Mouse (Mus musculus): Measurements from ENCODE around the gene Samsn1. TPM values are rescaled to one million over a fixed set of nuclear protein-coding genes. Genes with fewer than 3 reads are reported as not detected.

The Samsn1 gene
- total RNA-seq, 1 experiment = 0.27 TPM

DNA sequence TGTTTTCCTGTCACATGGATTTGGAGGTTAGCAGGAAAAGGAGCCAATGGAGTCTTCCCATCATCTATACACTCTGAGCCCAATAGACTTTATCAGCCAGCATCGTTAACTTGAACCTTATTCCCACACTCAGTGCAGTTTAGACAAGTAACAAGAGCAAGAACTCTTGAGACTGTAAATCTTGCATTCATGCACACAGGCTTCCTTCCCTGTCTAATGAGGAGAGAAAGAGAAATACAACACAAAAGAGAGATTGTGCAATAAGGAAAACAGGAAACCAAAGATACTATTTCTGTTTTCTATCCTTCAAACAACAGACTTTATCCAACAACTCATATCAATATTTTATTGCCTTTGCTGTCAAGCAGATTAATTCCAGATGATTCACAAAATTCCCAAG, 31.9 kb downstream of the Samsn1 start:
- H3K36me3 ChIP-seq (ENCODE audit: control insufficient read depth, insufficient read depth, low read length, poor library complexity, severe bottlenecking) = no peaks in the 10 kb centered on the region
- no peak overlapping the region for H3K9ac ChIP-seq (ENCODE audit: insufficient read depth, low read depth, low read length, poor library complexity, severe bottlenecking)
- no peaks in the 10 kb centered on the region for H3K4me1 ChIP-seq (ENCODE audit: control insufficient read depth in 2 of 2, insufficient read depth in 2 of 2, low read length in 2 of 2, poor library complexity in 1 of 2)
- no peak for DNase-seq (ENCODE audit: low read depth, low spot score)
- no peaks in the 10 kb centered on the region for H3K9me3 ChIP-seq (ENCODE audit: control insufficient read depth, insufficient read depth, low read depth, low read length)
- in situ Hi-C loops (cut with MboI; ENCODE audit: low sequenced_read_pairs in 2 of 2, unreplicated experiment in 2 of 2) = no loop called here
- TF ChIP-seq CHD2 (IDR thresholded peaks at IDR 0.05; ENCODE audit: low read depth, low read length) = no peak
- no peak for TF ChIP-seq ZNF384 (IDR thresholded peaks at IDR 0.05; ENCODE audit: low read depth, low read length)
- TF ChIP-seq MAFK (IDR thresholded peaks at IDR 0.05; ENCODE audit: insufficient read depth, low read depth, low read length) = no peak
- TF ChIP-seq ZC3H11A (IDR thresholded peaks at IDR 0.05; ENCODE audit: borderline replicate concordance, low read depth, low read length) = no peak
- no peak for TF ChIP-seq HCFC1 (IDR thresholded peaks at IDR 0.05; ENCODE audit: borderline replicate concordance, insufficient read depth, low read length)
- no peak overlapping the region for H3K4me3 ChIP-seq (ENCODE audit: insufficient read depth in 1 of 2, low read depth in 1 of 2, low read length in 2 of 2, poor library complexity in 1 of 2, severe bottlenecking in 1 of 2)
- no peak overlapping the region for H3K27ac ChIP-seq (ENCODE audit: insufficient read depth, low read depth, low read length, poor library complexity, severe bottlenecking)

DNA sequence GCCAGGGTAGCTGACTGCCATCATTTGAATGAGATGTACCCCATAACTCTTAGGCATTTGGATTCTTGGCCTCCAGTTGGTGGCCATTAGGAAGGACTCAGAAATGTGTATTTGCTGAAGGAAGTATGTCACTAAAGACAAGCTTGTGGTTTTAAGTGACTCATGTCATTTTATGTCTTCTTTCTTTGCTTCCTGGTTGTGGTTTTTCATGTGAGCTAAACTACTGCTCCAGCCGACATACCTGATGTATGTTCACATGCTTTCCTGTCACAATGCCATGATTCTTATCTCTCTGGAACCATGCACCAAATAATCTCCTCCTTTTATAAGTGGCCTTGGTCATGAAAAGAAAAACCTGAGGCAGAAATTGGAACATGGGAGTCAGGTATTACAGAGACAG, 38.2 kb downstream of the Samsn1 start:
- H3K27ac ChIP-seq (ENCODE audit: insufficient read depth, low read depth, low read length, poor library complexity, severe bottlenecking) = no peak overlapping the region
- TF ChIP-seq CHD2 (IDR thresholded peaks at IDR 0.05; ENCODE audit: low read depth, low read length) (no peak), MAFK (IDR thresholded peaks at IDR 0.05; ENCODE audit: insufficient read depth, low read depth, low read length) (no peak)
- peaks cover 0 to 2% of the 10 kb centered on the region in 2 experiments; a peak in 1 of 4 replicates for H3K4me1 ChIP-seq (ENCODE audit: control insufficient read depth in 2 of 2, insufficient read depth in 2 of 2, low read length in 2 of 2, poor library complexity in 1 of 2)
- in situ Hi-C loops (cut with MboI; ENCODE audit: low sequenced_read_pairs in 2 of 2, unreplicated experiment in 2 of 2) = no loop called here
- no peaks in the 10 kb centered on the region for H3K36me3 ChIP-seq (ENCODE audit: control insufficient read depth, insufficient read depth, low read length, poor library complexity, severe bottlenecking)
- H3K9ac ChIP-seq (ENCODE audit: insufficient read depth, low read depth, low read length, poor library complexity, severe bottlenecking) = no peak overlapping the region
- H3K4me3 ChIP-seq (ENCODE audit: insufficient read depth in 1 of 2, low read depth in 1 of 2, low read length in 2 of 2, poor library complexity in 1 of 2, severe bottlenecking in 1 of 2) = no peak overlapping the region
- H3K9me3 ChIP-seq (ENCODE audit: control insufficient read depth, insufficient read depth, low read depth, low read length) = no peaks in the 10 kb centered on the region
- no peak for DNase-seq (ENCODE audit: low read depth, low spot score)

DNA sequence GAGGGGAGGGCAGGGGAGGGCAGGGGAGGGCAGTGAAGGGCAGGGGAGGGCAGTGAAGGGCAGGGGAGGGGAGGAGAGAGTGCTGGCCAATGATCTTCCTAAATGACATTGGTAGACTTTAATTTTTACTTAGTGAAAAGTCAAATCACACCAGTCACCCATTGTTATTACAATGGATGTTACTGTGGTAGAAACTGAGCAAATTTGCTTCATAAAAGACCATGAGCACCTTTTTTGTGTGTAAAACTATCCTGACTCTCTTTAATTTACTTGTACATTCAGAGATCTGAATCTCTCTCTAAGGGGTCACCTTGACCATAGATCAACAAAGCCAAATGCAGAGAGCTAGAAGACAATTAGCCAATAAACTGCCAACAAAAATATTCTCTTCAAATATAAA, 42.7 kb downstream of the Samsn1 start:
- in situ Hi-C loops (cut with MboI; ENCODE audit: low sequenced_read_pairs in 2 of 2, unreplicated experiment in 2 of 2) = no loop called here
- peaks cover 0 to 2% of the 10 kb centered on the region in 2 experiments; a peak in 1 of 4 replicates for H3K4me1 ChIP-seq (ENCODE audit: control insufficient read depth in 2 of 2, insufficient read depth in 2 of 2, low read length in 2 of 2, poor library complexity in 1 of 2)
- TF ChIP-seq ZNF384 (IDR thresholded peaks at IDR 0.05; ENCODE audit: low read depth, low read length) (no peak), CHD2 (IDR thresholded peaks at IDR 0.05; ENCODE audit: low read depth, low read length) (peak; percentile 53; the same call in 1 of the 2 replicates), HCFC1 (IDR thresholded peaks at IDR 0.05; ENCODE audit: borderline replicate concordance, insufficient read depth, low read length) (no peak), MAFK (IDR thresholded peaks at IDR 0.05; ENCODE audit: insufficient read depth, low read depth, low read length) (no peak), ZC3H11A (IDR thresholded peaks at IDR 0.05; ENCODE audit: borderline replicate concordance, low read depth, low read length) (no peak)
- peak overlapping the region; percentile 36; the same call in 1 of the 2 replicates for H3K27ac ChIP-seq (ENCODE audit: insufficient read depth, low read depth, low read length, poor library complexity, severe bottlenecking)
- H3K9me3 ChIP-seq (ENCODE audit: control insufficient read depth, insufficient read depth, low read depth, low read length) = no peaks in the 10 kb centered on the region
- no peak overlapping the region for H3K9ac ChIP-seq (ENCODE audit: insufficient read depth, low read depth, low read length, poor library complexity, severe bottlenecking)
- H3K4me3 ChIP-seq (ENCODE audit: insufficient read depth in 1 of 2, low read depth in 1 of 2, low read length in 2 of 2, poor library complexity in 1 of 2, severe bottlenecking in 1 of 2) = no peak overlapping the region
- H3K36me3 ChIP-seq (ENCODE audit: control insufficient read depth, insufficient read depth, low read length, poor library complexity, severe bottlenecking) = no peaks in the 10 kb centered on the region
- peak; percentile 33 for DNase-seq (ENCODE audit: low read depth, low spot score)

DNA sequence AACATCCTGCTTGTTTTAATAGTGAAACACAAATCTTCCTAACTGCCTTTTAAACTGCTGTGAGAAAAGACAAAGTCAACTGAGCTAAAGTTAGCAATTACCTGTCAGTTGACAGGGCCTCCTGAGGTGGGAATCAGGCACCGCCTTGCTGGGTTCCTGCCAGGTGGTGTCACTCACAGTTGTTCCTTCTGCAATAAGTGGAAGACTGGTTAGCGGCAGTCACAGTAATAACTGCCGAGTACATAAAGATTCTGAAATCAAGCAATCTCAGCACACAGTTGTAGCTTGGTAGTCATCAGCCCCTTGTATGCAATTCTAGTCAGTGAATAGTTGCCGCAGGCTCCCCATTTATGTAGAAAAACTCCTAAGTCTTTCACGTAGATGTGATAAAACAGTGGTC, 44.3 kb downstream of the Samsn1 start:
- H3K4me1 ChIP-seq (ENCODE audit: control insufficient read depth in 2 of 2, insufficient read depth in 2 of 2, low read length in 2 of 2, poor library complexity in 1 of 2) = peaks cover 0 to 2% of the 10 kb centered on the region in 2 experiments; a peak in 1 of 4 replicates
- in situ Hi-C loops (cut with MboI; ENCODE audit: low sequenced_read_pairs in 2 of 2, unreplicated experiment in 2 of 2) = no loop called here

More for the DNA sequence above, 44.3 kb downstream of the Samsn1 start:
- H3K9me3 ChIP-seq (ENCODE audit: control insufficient read depth, insufficient read depth, low read depth, low read length) = no peaks in the 10 kb centered on the region
- no peak overlapping the region for H3K27ac ChIP-seq (ENCODE audit: insufficient read depth, low read depth, low read length, poor library complexity, severe bottlenecking)
- H3K4me3 ChIP-seq (ENCODE audit: insufficient read depth in 1 of 2, low read depth in 1 of 2, low read length in 2 of 2, poor library complexity in 1 of 2, severe bottlenecking in 1 of 2) = no peak overlapping the region
- TF ChIP-seq CHD2 (IDR thresholded peaks at IDR 0.05; ENCODE audit: low read depth, low read length) (no peak), MAFK (IDR thresholded peaks at IDR 0.05; ENCODE audit: insufficient read depth, low read depth, low read length) (no peak), HCFC1 (IDR thresholded peaks at IDR 0.05; ENCODE audit: borderline replicate concordance, insufficient read depth, low read length) (no peak), ZC3H11A (IDR thresholded peaks at IDR 0.05; ENCODE audit: borderline replicate concordance, low read depth, low read length) (no peak), ZNF384 (IDR thresholded peaks at IDR 0.05; ENCODE audit: low read depth, low read length) (no peak)
- H3K9ac ChIP-seq (ENCODE audit: insufficient read depth, low read depth, low read length, poor library complexity, severe bottlenecking) = no peak overlapping the region
- no peak for DNase-seq (ENCODE audit: low read depth, low spot score)
- no peaks in the 10 kb centered on the region for H3K36me3 ChIP-seq (ENCODE audit: control insufficient read depth, insufficient read depth, low read length, poor library complexity, severe bottlenecking)

All from ES-E14 (cell line).